Mouse (Mus musculus) left cerebral cortex, postnatal 25 days (tissue): Measurements from ENCODE around the gene Sec23b. TPM values are rescaled to one million over a fixed set of nuclear protein-coding genes. Genes with fewer than 3 reads are reported as not detected.
A peak's percentile ranks its signal among the peaks of the same experiment; 100 is the strongest.
"Not testable (repeated sequence)": the region's sequence is repeated elsewhere in the genome, so short reads cannot be mapped to it uniquely, and the experiment has no call there.

Source experiments
- DNase-seq, 2 experiments: peaks; one replicate each; pipeline ENCODE4 v3.0.0; 2022; ENCODE audit warnings: low spot score in 2 of 2, mixed read lengths in 1 of 2
- intact Hi-C: fragments of 180-260 bp; cut with DNase I; formaldehyde crosslinking; loops from one replicate; pipeline ENCODE4 v1.15.1; 2025
- total RNA-seq, 2 experiments: library from RNA; stranded (reverse); gene quantifications; 2 replicates each; pipeline ENCODE4 v1.2.3; 2021

Sec23b gene
- 10 to 100 TPM; 48.4 to 50.1 TPM for total RNA-seq

DNA sequence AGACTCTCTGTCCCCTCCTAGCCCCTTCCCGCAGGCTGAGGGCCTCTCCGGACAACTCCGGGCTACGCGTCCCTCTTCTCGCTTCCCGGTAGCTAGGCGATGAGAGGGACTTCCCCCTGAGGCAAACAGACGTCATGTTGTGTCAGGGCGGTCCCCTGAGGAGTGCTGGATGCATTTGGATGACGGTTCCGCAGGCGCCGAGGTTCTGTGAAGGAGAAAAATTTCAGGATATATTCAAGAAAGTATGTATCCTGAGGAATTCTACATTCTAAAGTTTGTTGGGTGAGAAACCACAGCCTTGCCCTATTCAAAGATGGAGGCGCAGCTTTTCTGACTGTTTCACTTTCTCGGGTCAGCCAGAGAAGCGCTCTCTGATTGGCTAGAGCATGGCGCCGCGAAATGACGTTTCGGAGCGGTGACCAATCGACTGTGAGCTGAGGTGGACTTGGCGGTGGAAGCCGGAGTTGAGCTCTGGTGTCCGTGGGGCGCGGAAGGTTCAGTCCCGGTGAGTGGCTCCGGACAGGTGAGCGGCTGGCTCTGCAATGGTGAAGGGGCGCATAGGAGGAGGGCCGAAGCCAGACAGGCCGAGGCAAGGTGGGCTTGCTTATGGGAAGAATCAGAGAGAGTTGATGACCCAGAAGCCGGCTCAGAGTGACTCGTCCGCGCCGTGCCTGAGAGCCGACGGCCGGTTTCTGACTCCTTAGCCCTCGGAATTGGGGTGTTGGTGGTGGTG is at the start of gene Sec23b:
Gene Sec23b (plus strand): TSS at position 410 of the 733 bp plus-strand sequence.
- intact Hi-C loops = loop anchor here (1.0 kb wide), 1 partner anchor 29 kb away; the partner anchor contains the start of genes Dzank1 and Polr3f
- peak; percentile 97 to 99 for DNase-seq

DNA sequence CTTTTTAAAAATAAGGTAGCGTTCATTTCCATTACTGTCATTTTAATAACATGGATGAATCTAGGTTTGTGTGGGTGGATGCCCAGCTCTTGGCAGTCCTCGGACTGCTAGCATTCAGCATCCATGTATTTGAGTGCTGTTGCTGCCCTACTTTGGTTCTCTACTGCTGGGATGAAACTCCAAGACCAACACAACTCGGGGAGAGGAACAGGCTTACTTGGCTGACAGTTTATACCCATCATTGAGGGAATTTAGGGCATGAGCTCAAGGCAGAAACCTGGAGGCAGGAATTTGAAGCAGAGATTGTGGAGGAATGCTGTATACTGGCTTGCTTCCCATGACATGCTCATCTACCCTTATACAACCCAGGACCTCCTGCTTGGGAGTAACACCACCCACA is 41.4 kb upstream of the Sec23b start:
- intact Hi-C loops = no loop called here
- DNase-seq = peak in 1 of 2 experiments; percentile 64

DNA sequence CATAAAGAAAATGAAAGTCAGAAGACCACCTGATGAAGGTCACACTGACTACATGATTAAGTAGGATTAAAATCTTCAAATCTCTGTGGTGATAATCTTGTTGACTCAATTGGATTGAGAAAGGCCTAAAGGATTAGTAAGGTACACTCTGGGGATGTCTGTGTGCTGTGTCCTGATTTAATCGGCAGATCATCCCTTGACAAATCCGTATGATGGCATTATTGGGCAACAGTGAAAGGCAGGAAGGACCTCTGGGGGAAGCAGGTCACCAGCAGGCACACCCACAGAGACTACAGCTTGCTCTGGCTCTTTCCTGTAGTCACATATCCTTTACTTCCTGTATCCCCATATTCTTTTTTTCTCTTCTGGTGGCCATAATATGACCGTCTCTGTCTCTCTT is 36.3 kb upstream of the Sec23b start:
- no peak for DNase-seq
- intact Hi-C loops = no loop called here

GRCm38 (mm10) chr2:144525856-144526255 is 30.2 kb upstream of the Sec23b start:
- peak in 1 of 2 experiments; percentile 37 for DNase-seq
- intact Hi-C loops = no loop called here

GRCm38 (mm10) chr2:144526981-144527820 is 28.8 kb upstream of the Sec23b start, which contains the start of the genes Dzank1 and Polr3f:
TSS of gene Dzank1 (minus strand) at chr2:144527414.
TSS of gene Polr3f (plus strand) at chr2:144527718.
- peak; percentile 99 for DNase-seq
- intact Hi-C loops = loop anchor here (1.0 kb wide), 1 partner anchor 28 kb away; no protein-coding TSS in a partner anchor

- intact Hi-C loops = loop anchor here (1.0 kb wide), 1 partner anchor 28 kb away; no protein-coding TSS in a partner anchor
Observed at GRCm38 (mm10) chr2:144527821-144528174, 28.2 kb upstream of the Sec23b start.

GRCm38 (mm10) chr2:144537123-144537522 is 18.9 kb upstream of the Sec23b start:
- intact Hi-C loops = no loop called here
- no peak for DNase-seq

More at GRCm38 (mm10) chr2:144527821-144528174, 28.2 kb upstream of the Sec23b start:
- DNase-seq = no peak

DNA sequence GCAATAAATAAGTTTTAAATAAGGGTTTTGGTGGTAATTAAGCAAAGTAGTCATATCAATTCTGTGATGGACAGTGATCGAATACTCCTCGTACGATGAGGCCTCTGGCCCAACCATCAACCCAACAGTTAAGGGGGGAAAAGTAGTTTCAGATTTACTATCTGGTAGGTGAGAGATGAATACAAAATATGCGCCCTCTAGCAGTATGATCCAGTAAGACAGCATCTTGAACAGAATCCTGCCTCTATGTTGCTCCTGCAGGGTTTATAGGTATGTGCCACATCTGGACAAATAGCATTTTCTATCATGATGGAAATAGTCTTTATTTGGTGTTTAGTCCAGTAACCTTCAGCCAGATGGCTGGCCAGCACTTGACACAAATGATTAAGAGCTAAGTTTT is 14.8 kb upstream of the Sec23b start:
- no peak for DNase-seq
- intact Hi-C loops = no loop called here

DNA sequence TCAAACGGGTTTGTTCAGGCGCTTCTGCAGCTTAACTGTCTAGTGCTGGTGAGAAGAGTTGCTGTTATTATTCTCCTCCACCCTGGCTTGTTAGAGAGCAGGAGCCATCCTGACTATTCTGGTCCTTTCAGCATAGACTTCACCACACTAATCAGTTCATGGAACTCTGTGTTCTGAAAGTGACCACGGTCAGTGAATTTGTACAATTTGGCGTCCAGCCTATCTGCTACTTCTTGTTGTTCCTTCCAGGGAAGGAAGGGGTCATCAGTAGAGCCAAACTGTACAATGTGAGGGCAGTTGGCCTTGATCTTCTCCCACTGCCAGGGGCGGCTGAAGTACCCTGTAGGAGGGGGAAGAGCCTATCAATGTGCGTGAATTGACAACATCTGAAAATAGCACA is 12.4 kb upstream of the Sec23b start:
- no peak for DNase-seq
- intact Hi-C loops = no loop called here

GRCm38 (mm10) chr2:144544630-144545029 is 11.4 kb upstream of the Sec23b start:
- DNase-seq = no peak
- intact Hi-C loops = no loop called here

GRCm38 (mm10) chr2:144545061-144545460 is 11.0 kb upstream of the Sec23b start:
- intact Hi-C loops = no loop called here
- DNase-seq = no peak

DNA sequence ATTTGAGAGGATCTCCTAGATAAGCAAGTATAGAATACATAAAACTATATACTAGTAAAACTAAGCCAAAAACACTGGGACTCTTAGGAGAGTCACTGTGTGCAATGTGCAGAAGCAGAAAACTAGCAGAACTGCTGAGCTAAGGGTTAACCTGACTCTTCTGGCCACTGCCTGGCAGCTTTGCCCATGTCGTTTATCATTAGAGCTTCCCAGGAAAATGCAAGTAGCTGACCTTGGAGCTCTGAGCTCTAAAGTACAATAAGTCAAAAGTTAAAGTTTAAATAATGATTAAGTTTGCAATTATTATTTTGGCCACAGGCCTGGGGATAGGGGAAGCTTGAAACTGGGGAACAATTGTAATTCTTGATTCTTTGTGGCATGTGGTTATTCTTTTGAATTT is 10.5 kb upstream of the Sec23b start:
- no peak for DNase-seq
- intact Hi-C loops = no loop called here

DNA sequence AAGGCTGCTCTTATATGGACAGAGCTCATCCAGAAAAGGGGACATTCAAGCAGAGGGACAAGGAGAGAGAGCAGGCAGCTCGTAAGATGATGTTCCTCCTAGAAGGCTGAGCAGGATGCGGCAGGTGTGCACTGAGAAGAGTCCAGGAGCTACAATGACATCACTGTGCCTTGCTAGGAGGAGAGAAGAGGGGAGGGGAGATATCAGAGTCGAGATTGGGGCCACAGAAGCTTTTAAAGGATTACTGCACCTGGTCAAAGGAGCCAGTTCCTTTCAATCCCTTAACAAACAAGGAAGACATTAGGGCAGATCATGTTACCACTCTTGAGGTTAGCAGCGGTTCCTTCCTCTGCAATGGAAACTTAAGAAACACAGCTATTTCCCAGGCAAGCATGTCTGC is 8.5 kb upstream of the Sec23b start:
- no peak for DNase-seq
- intact Hi-C loops = no loop called here

GRCm38 (mm10) chr2:144550529-144550928 is 5.5 kb upstream of the Sec23b start, which contains the start of gene Rbbp9:
TSS of gene Rbbp9 (minus strand) at chr2:144550869.
- intact Hi-C loops = no loop called here
- peak; percentile 79 to 82 for DNase-seq

DNA sequence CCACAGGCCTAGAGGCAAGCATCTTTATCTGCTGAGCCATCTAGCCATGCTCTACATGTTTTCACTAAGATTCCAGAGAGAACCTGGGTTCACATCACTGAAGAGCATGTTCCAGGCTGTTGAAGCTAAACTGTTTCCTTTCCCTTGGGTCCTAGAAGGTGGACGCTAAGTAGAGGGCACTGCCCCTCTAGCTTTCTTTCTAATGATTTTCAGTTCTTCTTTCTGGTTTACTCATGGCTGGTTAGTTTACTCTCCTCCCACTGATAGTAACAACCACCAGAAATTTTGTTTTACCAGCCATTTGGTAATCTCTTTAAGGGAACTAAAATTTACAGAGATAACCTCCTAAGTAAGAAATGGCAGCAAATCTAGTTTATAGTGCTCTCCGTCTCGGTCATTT is 2.1 kb upstream of the Sec23b start:
- no peak for DNase-seq
- intact Hi-C loops = no loop called here

DNA sequence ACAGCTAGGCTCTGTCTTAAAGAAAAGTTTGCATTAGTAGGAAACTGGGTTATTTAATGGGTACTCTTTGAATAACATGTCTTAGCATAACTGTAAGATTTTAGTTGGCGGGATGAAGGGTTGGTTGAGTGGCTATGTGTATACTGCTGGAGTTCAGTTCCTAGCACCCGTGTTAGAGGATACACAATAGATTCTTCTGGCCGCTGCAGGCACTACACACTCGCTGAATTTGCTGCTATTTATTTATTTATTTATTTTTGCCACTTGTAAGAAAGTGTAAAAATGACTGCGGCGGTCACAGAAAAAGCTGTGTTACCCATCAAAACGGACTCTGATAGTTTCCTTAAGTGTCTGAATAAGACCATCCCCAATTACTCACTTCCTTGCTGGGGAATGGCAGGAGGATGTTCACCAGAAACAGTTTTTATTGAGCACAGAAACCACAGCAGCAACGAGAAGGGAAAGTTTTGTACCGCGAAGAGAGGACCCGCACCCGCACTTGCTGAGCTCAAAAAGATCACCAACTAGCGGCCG is 676 bp upstream of the Sec23b start:
- intact Hi-C loops = loop anchor here (1.0 kb wide), 1 partner anchor 28 kb away; the partner anchor contains the start of genes Dzank1 and Polr3f
- DNase-seq = no peak

DNA sequence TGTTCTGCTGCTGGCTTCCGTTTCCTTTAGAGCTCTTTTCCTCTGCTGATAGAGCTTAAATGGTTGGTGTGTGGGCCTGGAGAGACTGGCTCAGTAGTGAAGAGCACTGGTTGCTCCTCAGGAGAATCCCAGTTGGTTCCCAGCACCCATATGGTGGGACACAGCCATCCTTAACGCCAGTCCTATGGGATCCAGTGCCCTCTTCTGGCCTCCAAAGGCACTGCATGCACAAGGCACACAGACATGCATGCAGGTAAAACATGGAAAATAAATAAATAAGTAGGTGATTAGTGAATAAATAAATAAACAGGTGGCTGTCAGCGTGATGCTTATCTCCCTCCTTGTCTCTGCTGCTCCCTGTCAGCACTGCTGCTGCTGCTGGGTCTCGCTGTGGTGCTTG is 32.7 kb downstream of the Sec23b start:
- DNase-seq = no peak
- intact Hi-C loops = no loop called here

DNA sequence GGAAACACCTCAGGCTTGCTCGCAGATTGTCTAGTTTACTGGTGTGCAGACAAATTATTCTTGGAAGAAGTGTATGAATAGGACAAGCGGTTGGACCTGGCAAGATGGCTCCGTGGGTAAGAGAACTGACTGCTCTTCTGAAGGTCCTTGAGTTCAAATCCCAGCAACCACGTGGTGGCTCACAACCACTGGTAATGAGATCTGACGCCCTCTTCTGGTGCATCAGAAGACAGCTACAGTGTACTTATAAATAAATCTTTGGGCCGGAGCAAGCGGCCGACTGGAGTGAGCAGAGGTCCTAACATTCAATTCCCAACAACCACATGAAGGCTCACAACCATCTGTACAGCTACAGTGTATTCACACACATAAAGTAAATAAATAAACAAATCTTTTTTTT is 37.0 kb downstream of the Sec23b start:
- DNase-seq, intact Hi-C loops: not testable (repeated sequence)

DNA sequence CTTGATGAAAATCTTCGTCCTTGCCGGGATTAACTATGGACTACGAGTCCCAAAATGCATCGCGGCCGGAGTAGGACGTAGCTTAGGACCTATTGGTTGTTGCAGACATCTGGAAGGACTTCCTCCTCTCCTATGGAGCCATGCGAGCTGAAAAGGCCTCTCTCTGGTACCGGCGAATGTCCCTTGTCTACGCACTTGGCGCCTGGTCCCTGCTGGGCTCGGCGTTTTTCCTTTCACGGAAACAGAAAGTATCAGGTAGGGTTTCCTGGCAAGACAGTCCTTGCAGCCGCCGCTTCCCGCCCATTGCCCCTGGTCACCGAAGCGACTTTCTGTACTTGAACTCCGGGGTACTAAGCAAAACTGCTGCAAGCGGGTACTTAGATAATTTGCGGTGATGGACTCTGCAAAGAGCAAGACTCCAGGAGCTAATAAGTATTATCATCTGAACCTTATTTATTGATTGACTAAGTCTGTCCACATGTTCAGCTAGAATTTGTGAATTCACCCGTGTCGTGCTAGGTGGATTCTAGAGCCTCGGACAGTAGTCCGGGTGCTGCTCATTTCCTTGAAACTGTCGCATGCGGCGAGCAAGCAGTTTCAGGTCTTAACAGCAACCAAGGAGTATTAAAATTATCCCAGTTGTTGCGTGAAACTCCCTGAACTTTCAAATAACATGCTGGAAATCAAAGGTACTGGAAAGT is 38.1 kb downstream of the Sec23b start, which contains the start of gene Smim26:
Gene Smim26 (plus strand): TSS at position 104 of the 701 bp plus-strand sequence.
- intact Hi-C loops = no loop called here
- DNase-seq = peak; percentile 87 to 93
